Mouse (Mus musculus) heart, embryonic 12.5 days (tissue): ENCODE results near the gene Olfr414. TPM values are rescaled to one million over a fixed set of nuclear protein-coding genes. Genes with fewer than 3 reads are reported as not detected.

ENCODE experiments used
- ATAC-seq: fragments of 200-750 bp; cut with Nextera tagmentation; 2 replicates; pipeline ENCODE4 v1.8.0; 2017; ENCODE audit warnings: moderate TSS enrichment, moderate library complexity; ENCODE audit not compliant: insufficient number of reproducible peaks, low FRiP score
- H3K27ac ChIP-seq: fragments of 300-500 bp; sonication (generic); 2 replicates; pipeline ENCODE4 v1.5.1; 2016; ENCODE audit warnings: mild to moderate bottlenecking, moderate library complexity; ENCODE audit not compliant: poor library complexity, severe bottlenecking
- H3K27me3 ChIP-seq: fragments of 300-500 bp; sonication (generic); replicated peaks from 2 replicates; pipeline ENCODE4 v1.6.1; 2016; ENCODE audit warnings: mild to moderate bottlenecking, moderate library complexity
- H3K36me3 ChIP-seq: fragments of 300-500 bp; sonication (generic); 2 replicates; pipeline ENCODE4 v1.6.1; 2016; ENCODE audit warnings: mild to moderate bottlenecking, moderate library complexity
- H3K4me1 ChIP-seq: fragments of 300-500 bp; sonication (generic); replicated peaks from 2 replicates; pipeline ENCODE4 v1.6.1; 2016; ENCODE audit warnings: mild to moderate bottlenecking
- H3K4me2 ChIP-seq: fragments of 300-500 bp; sonication (generic); 2 replicates; pipeline ENCODE4 v1.6.1; 2016; ENCODE audit warnings: mild to moderate bottlenecking, moderate library complexity
- H3K4me3 ChIP-seq: fragments of 300-500 bp; sonication (generic); 2 replicates; pipeline ENCODE4 v1.5.1; 2016; ENCODE audit warnings: mild to moderate bottlenecking
- H3K9ac ChIP-seq: fragments of 300-500 bp; sonication (generic); 2 replicates; pipeline ENCODE4 v1.6.1; 2016; ENCODE audit warnings: mild to moderate bottlenecking, moderate library complexity
- H3K9me3 ChIP-seq: fragments of 300-500 bp; sonication (generic); replicated peaks from 2 replicates; pipeline ENCODE4 v1.6.1; 2016; ENCODE audit warnings: mild to moderate bottlenecking, moderate library complexity
- WGBS: fragments of 180-500 bp; shearing (Covaris S2); methylation state at CpG from one replicate; pipeline ENCODE4 v1.1.7; 2016; 5-methylcytosine and 5-hydroxymethylcytosine counted together
- polyA plus RNA-seq: library from polyadenylated mRNA; unstranded; fragments of >200 nt; fragmentation: Nextera tagmentation; extraction: Ambion mirVana; gene quantifications from 2 replicates; pipeline ENCODE4 v1.2.1, GENCODE M21; 2016

The Olfr414 gene
- not detected in 2 replicates for polyA plus RNA-seq

DNA sequence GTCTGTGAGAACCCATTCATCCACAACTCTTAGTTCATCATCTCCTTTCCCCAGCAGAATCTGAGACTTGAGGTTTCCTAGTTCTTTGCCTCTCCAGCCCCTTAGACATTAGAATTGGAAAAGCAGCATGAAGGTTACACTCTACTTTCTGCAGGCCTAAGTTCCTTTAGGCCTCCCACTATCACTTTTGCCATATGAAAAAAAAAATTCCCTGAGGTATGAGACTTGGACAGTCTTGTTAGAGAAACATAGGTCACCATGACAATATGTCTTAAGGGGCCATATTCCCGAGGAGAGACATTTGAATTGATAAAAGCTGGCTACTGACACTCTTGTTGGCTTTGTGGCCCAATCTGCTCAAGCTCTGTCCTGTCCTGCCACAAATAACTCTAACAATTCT lies at the start of gene Olfr414:
Olfr414 (plus strand) TSS at position 301 of the 400 bp plus-strand sequence.
- H3K36me3 ChIP-seq, result no peaks in the 10 kb centered on the region
- H3K27me3 ChIP-seq, result no peaks in the 10 kb centered on the region
- H3K27ac ChIP-seq, result no peak within 1 kb of the TSS
- no peak for ATAC-seq
- 47% methylated on average over 1 of the region's 1 CpGs for WGBS
- H3K4me2 ChIP-seq, result no peak within 1 kb of the TSS
- no peak within 1 kb of the TSS for H3K4me3 ChIP-seq
- no peaks in the 10 kb centered on the region for H3K9me3 ChIP-seq
- H3K4me1 ChIP-seq, result no peaks in the 10 kb centered on the region
- no peak within 1 kb of the TSS for H3K9ac ChIP-seq

- WGBS, result 81% methylated on average over 2 of the region's 2 CpGs
- Histone ChIP-seq H3K27me3 (no peaks in the 10 kb centered on the region), H3K4me3 (no peak within 1 kb of the TSS), H3K36me3 (no peaks in the 10 kb centered on the region), H3K9ac (no peak within 1 kb of the TSS), H3K27ac (no peak within 1 kb of the TSS), H3K4me1 (no peaks in the 10 kb centered on the region), H3K4me2 (no peak within 1 kb of the TSS), H3K9me3 (no peaks in the 10 kb centered on the region)
- no peak for ATAC-seq
Observed at GRCm38 (mm10) chr1:174390746-174391145, 33.1 kb upstream of the Olfr414 start, which contains the start of gene Olfr248. Gene Olfr248 (plus strand): TSS chr1:174391046.

GRCm38 (mm10) chr1:174422959-174423358 lies 905 bp upstream of the Olfr414 start:
- H3K27me3 ChIP-seq, result no peaks in the 10 kb centered on the region
- 30% methylated on average over 4 of the region's 4 CpGs for WGBS
- H3K4me1 ChIP-seq, result no peaks in the 10 kb centered on the region
- H3K36me3 ChIP-seq, result no peaks in the 10 kb centered on the region
- H3K4me2 ChIP-seq, result no peak overlapping the region
- H3K4me3 ChIP-seq, result no peak overlapping the region
- H3K9ac ChIP-seq, result no peak overlapping the region
- ATAC-seq, result no peak
- no peak overlapping the region for H3K27ac ChIP-seq
- no peaks in the 10 kb centered on the region for H3K9me3 ChIP-seq

- ATAC-seq, result no peak
- H3K4me2 ChIP-seq, result no peak overlapping the region
- no peaks in the 10 kb centered on the region for H3K36me3 ChIP-seq
- H3K9ac ChIP-seq, result no peak overlapping the region
- WGBS, result 38% methylated on average over 3 of the region's 3 CpGs
- H3K27ac ChIP-seq, result no peak overlapping the region
- H3K27me3 ChIP-seq, result no peaks in the 10 kb centered on the region
- no peaks in the 10 kb centered on the region for H3K4me1 ChIP-seq
- H3K4me3 ChIP-seq, result no peak overlapping the region
- 0 out of 2 replicates have a peak, but pooled peaks cover 3% of the 10 kb centered on the region for H3K9me3 ChIP-seq
Observed at GRCm38 (mm10) chr1:174426180-174426986, 2.5 kb downstream of the Olfr414 start.

DNA sequence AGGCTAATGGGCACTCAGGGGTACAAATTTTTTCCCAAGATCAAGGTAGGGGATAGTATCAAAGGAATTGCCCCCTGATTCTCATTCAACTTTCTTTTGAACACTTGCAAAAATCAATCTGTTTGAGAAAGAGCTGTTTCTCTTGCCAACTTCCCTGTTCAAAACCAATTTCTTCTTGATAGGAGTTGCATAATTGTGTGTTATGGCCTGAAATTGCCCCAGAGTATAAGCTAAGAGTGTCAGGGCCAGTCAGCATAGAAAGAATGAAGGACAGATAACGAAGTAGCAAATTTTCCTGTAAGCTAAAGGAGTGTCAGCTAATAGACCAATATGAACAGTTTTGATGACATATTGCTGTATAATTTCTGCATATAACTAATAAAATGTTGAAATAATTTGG lies 3.5 kb downstream of the Olfr414 start:
- H3K36me3 ChIP-seq, result no peaks in the 10 kb centered on the region
- 0 out of 2 replicates have a peak, but pooled peaks cover 3% of the 10 kb centered on the region for H3K9me3 ChIP-seq
- H3K27me3 ChIP-seq, result no peaks in the 10 kb centered on the region
- WGBS, result 75% methylated on average over 1 of the region's 1 CpGs
- no peak overlapping the region for H3K4me3 ChIP-seq
- H3K27ac ChIP-seq, result no peak overlapping the region
- no peaks in the 10 kb centered on the region for H3K4me1 ChIP-seq
- H3K9ac ChIP-seq, result no peak overlapping the region
- H3K4me2 ChIP-seq, result no peak overlapping the region
- no peak for ATAC-seq

GRCm38 (mm10) chr1:174428407-174428806 lies 4.5 kb downstream of the Olfr414 start:
- no peak for ATAC-seq
- WGBS, result 80% methylated on average over 2 of the region's 2 CpGs

DNA sequence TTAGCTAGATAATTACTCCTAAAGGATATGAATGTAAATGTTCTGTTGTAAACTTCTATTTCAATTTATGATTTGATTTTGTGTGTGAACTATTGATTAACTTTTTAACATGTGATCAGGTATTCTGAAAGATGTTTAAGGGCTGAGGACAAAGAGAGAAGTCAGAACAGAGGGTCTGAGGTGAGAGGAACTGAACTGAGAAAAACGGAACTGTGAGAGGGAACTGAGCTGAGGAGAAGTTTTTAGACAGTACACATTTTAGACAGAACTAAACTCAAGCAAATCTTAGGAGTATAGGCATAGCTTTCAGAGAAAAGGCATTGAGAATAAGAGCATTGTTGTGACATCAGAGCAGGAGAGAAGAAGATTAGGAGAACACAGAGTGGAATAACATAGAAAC lies 10.3 kb downstream of the Olfr414 start:
- H3K27me3 ChIP-seq, result no peaks in the 10 kb centered on the region
- H3K4me1 ChIP-seq, result no peaks in the 10 kb centered on the region
- H3K36me3 ChIP-seq, result no peaks in the 10 kb centered on the region
- no peak overlapping the region for H3K4me2 ChIP-seq
- H3K9me3 ChIP-seq, result 0 out of 2 replicates have a peak, but pooled peaks cover 3% of the 10 kb centered on the region
- H3K27ac ChIP-seq, result no peak overlapping the region
- no peak overlapping the region for H3K9ac ChIP-seq
- no peak for ATAC-seq
- H3K4me3 ChIP-seq, result no peak overlapping the region
- 52% methylated on average over 1 of the region's 1 CpGs for WGBS

More at GRCm38 (mm10) chr1:174428407-174428806, 4.5 kb downstream of the Olfr414 start:
- Histone ChIP-seq H3K27ac (no peak overlapping the region), H3K4me1 (no peaks in the 10 kb centered on the region), H3K4me2 (no peak overlapping the region), H3K36me3 (no peaks in the 10 kb centered on the region), H3K4me3 (no peak overlapping the region), H3K9me3 (0 out of 2 replicates have a peak, but pooled peaks cover 3% of the 10 kb centered on the region), H3K9ac (no peak overlapping the region), H3K27me3 (no peaks in the 10 kb centered on the region)

DNA sequence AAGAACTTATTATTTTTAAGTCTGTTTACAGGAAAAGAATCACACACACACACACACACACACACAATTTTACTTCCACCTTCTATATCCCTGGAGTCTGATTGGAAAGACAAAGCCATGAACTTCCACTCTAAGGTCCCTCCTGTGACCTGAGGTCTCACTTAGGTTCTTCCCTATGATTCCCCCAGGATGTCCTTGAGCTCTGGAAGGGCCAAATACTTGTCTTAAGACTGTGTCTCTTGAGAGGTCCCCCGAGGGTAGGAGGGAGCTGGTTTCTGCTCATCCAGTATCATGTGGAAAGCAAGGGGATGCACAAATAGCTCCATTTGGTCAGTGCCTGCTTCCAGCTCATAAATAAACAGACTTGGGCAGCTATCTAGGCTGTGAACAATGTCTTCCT lies 17.9 kb downstream of the Olfr414 start, which contains the start of gene Olfr220:
Olfr220 (plus strand) TSS at position 301 of the 400 bp plus-strand sequence.
- H3K4me3 ChIP-seq, result no peak within 1 kb of the TSS
- H3K36me3 ChIP-seq, result no peaks in the 10 kb centered on the region
- no peak within 1 kb of the TSS for H3K9ac ChIP-seq
- 25% methylated on average over 1 of the region's 1 CpGs for WGBS
- no peaks in the 10 kb centered on the region for H3K4me1 ChIP-seq
- ATAC-seq, result no peak
- no peaks in the 10 kb centered on the region for H3K27me3 ChIP-seq
- H3K27ac ChIP-seq, result no peak within 1 kb of the TSS
- no peak within 1 kb of the TSS for H3K4me2 ChIP-seq
- H3K9me3 ChIP-seq, result no peaks in the 10 kb centered on the region

- H3K27me3 ChIP-seq, result no peaks in the 10 kb centered on the region
- no peak for ATAC-seq
Observed at GRCm38 (mm10) chr1:174455100-174455499, 31.2 kb downstream of the Olfr414 start.

DNA sequence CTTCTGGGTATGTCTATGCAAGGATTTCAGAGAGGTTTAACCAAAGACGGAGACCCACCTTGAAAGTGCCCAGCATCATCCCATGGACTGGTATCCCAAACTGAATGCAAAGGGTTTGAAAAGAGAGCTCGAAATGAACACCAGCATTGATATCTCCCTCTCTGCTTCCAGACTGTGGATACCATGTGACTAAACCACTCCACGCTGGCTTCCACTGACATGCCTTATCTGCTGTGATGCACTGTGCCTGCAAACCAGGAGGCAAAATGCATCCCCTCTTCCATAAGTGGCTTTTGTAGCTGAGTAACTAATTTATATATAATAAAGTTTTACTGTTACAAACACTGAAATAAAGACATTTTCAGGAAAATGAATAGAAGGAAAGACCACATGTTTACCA lies 41.5 kb downstream of the Olfr414 start:
- no peak for ATAC-seq
- H3K4me2 ChIP-seq, result no peak overlapping the region
- H3K27ac ChIP-seq, result no peak overlapping the region
- no peaks in the 10 kb centered on the region for H3K9me3 ChIP-seq
- no peaks in the 10 kb centered on the region for H3K27me3 ChIP-seq
- H3K4me1 ChIP-seq, result no peaks in the 10 kb centered on the region
- no peak overlapping the region for H3K4me3 ChIP-seq
- H3K9ac ChIP-seq, result no peak overlapping the region
- no peaks in the 10 kb centered on the region for H3K36me3 ChIP-seq
- WGBS, result 56% methylated on average over 3 of the region's 3 CpGs

More at GRCm38 (mm10) chr1:174455100-174455499, 31.2 kb downstream of the Olfr414 start:
- Histone ChIP-seq H3K9ac (no peak overlapping the region), H3K4me1 (no peaks in the 10 kb centered on the region), H3K36me3 (no peaks in the 10 kb centered on the region), H3K4me2 (no peak overlapping the region), H3K4me3 (no peak overlapping the region), H3K9me3 (no peaks in the 10 kb centered on the region), H3K27ac (no peak overlapping the region)
- WGBS, result 74% methylated on average over 2 of the region's 2 CpGs

GRCm38 (mm10) chr1:174466240-174466639 lies 42.4 kb downstream of the Olfr414 start:
- ATAC-seq, result no peak
- no peak overlapping the region for H3K27ac ChIP-seq
- no peaks in the 10 kb centered on the region for H3K9me3 ChIP-seq
- H3K4me2 ChIP-seq, result no peak overlapping the region
- H3K9ac ChIP-seq, result no peak overlapping the region
- no peaks in the 10 kb centered on the region for H3K27me3 ChIP-seq
- H3K36me3 ChIP-seq, result no peaks in the 10 kb centered on the region
- no peak overlapping the region for H3K4me3 ChIP-seq
- H3K4me1 ChIP-seq, result no peaks in the 10 kb centered on the region
- 25% methylated on average over 2 of the region's 2 CpGs for WGBS
